Mouse (Mus musculus): ENCODE measurements at regions not wholly inside any gene's neighbourhood (a gene's known extent, or its start where the extent isn't known, plus 50 kb on each side); places are given as distances from the start of the nearest gene placed in this dataset.

GRCm38 (mm10) chr8:30494851-30495355 is 2933.6 kb upstream of the 5930422O12Rik start:
- no peak for DNase-seq

GRCm38 (mm10) chr8:30502164-30502563 is 2926.3 kb upstream of the 5930422O12Rik start:
- DNase-seq: no peak

GRCm38 (mm10) chr8:30511358-30511757 is 2917.2 kb upstream of the 5930422O12Rik start:
- DNase-seq: no peak

- DNase-seq: no peak
Observed at GRCm38 (mm10) chr8:30522806-30523462, 2905.6 kb upstream of the 5930422O12Rik start.

GRCm38 (mm10) chr8:30532862-30533500 is 2895.5 kb upstream of the 5930422O12Rik start:
- DNase-seq: no peak

GRCm38 (mm10) chr8:30533501-30533870 is 2895.0 kb upstream of the 5930422O12Rik start:
- no peak for DNase-seq

GRCm38 (mm10) chr8:30535450-30535849 is 2893.1 kb upstream of the 5930422O12Rik start:
- no peak for DNase-seq

GRCm38 (mm10) chr8:30542196-30542595 is 2886.3 kb upstream of the 5930422O12Rik start:
- DNase-seq: no peak

- no peak for DNase-seq
Observed at GRCm38 (mm10) chr8:30547820-30548219, 2880.7 kb upstream of the 5930422O12Rik start.

- DNase-seq: no peak
Observed at GRCm38 (mm10) chr8:30551051-30551450, 2877.5 kb upstream of the 5930422O12Rik start.

- no peak for DNase-seq
Observed at GRCm38 (mm10) chr8:30557429-30557828, 2871.1 kb upstream of the 5930422O12Rik start.

- DNase-seq: no peak
Observed at GRCm38 (mm10) chr8:30561323-30562207, 2866.9 kb upstream of the 5930422O12Rik start.

GRCm38 (mm10) chr8:30569799-30570198 is 2858.7 kb upstream of the 5930422O12Rik start:
- DNase-seq: no peak

GRCm38 (mm10) chr8:30570547-30570946 is 2858.0 kb upstream of the 5930422O12Rik start:
- DNase-seq: no peak

GRCm38 (mm10) chr8:30587508-30587907 is 2841.0 kb upstream of the 5930422O12Rik start:
- no peak for DNase-seq

- no peak for DNase-seq
Observed at GRCm38 (mm10) chr8:30602421-30602820, 2826.1 kb upstream of the 5930422O12Rik start.

- DNase-seq: no peak
Observed at GRCm38 (mm10) chr8:30630332-30630731, 2798.2 kb upstream of the 5930422O12Rik start.

GRCm38 (mm10) chr8:30636791-30637190 is 2791.7 kb upstream of the 5930422O12Rik start:
- DNase-seq: no peak

GRCm38 (mm10) chr8:30642866-30643690 is 2785.4 kb upstream of the 5930422O12Rik start:
- DNase-seq: no peak

GRCm38 (mm10) chr8:30648497-30648896 is 2780.0 kb upstream of the 5930422O12Rik start:
- no peak for DNase-seq

- DNase-seq: no peak
Observed at GRCm38 (mm10) chr8:30655749-30656241, 2772.7 kb upstream of the 5930422O12Rik start.

GRCm38 (mm10) chr8:30661261-30661660 is 2767.2 kb upstream of the 5930422O12Rik start:
- no peak for DNase-seq

Measured in right cerebral cortex, postnatal 4 days (tissue).